Mouse (Mus musculus): ENCODE results near the gene Repin1.
A peak's percentile ranks its signal among the peaks of the same experiment; 100 is the strongest.

The Repin1 gene

DNA sequence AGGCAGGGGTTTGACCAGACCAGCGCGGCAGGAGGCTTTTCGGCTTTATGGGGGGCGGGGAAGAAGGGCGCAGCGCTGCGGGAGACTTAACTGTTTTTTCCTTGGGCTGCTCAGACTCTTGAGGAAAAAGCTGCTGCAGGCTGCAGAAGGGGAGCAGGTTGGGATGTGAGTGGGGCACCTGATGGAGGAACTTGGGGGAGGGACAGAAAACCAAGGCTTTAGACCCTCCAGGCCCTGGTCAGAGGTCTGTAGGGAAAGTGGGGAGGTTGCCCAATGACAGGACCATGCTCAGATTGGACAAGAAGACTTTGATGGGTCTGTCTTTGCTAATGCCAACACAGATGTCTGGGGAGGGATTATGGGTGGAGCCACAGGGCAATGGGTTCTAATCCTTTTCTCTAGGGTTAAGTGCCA lies 33.8 kb downstream of the Repin1 start:
- peak; percentile 55 for DNase-seq

DNA sequence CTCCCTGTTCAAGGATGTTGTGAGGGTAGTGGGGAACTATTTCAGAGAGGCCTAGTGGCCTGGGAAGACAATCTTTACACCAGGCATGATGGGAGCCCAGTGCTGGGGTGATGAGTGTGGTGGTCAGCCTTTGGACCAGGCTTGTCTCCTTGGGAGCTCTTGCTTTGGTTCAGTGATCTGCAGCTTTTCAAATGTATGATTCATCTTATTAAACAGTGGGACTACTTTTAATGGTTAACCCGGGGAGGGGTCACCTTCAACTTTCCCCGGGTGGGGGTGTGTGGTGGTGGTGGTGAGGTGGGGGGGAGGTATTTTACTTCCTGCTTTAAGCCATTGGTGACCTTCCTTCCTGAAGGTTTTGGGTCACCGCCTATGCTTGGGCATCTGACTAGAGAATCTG lies 34.7 kb downstream of the Repin1 start:
- no peak for DNase-seq

- peak; percentile 70 for DNase-seq
These were observed 35.4 kb downstream of the Repin1 start for GRCm38 (mm10) chr6:48628808-48629660.

DNA sequence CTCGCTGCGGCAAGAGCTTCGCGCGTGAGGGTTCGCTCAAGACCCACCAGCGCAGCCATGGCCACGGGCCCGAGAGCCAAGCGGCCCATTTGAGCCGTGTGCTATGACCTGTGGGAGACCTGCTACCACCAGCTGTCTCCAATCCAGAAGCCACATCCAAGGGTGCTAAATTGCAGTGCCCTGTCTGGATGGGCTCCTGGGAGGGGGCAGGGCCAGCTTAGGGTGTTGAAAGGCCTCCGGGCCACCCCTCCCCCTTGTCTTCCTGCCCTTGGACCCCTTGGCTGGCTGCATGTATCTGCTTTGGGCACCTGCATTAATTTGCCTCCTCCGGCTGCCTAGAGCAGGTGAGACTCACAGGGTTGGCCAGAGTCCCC lies 36.0 kb downstream of the Repin1 start:
- peak; percentile 58 for DNase-seq

- no peak for DNase-seq
These were observed 37.1 kb downstream of the Repin1 start for GRCm38 (mm10) chr6:48630831-48631230.

GRCm38 (mm10) chr6:48635105-48635504 lies 41.4 kb downstream of the Repin1 start:
- no peak for DNase-seq

- DNase-seq = no peak
These were observed 42.8 kb downstream of the Repin1 start for GRCm38 (mm10) chr6:48636515-48636914.

- no peak for DNase-seq
These were observed 44.3 kb downstream of the Repin1 start for GRCm38 (mm10) chr6:48637811-48638500.

DNA sequence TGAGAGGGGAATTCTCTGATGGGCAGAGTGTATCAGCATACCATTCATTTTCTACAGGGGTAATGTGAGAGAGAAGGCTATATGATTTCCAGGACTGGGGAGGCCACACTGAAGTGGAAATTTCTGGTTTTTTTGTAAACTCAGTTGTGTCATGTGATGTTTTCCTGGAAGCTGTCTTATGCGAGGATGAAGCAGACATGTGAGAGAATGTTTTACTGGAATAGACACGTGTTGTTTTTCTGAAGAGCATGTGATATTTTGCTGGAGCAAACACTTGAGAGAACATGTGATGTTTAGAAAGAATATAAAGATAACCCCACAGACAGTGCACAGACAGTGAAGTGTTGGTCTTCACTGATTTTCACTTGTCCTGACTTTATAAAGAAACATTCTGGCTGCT lies 44.9 kb downstream of the Repin1 start:
- DNase-seq = no peak

- DNase-seq = no peak
These were observed 47.7 kb downstream of the Repin1 start for GRCm38 (mm10) chr6:48641391-48641790.

DNA sequence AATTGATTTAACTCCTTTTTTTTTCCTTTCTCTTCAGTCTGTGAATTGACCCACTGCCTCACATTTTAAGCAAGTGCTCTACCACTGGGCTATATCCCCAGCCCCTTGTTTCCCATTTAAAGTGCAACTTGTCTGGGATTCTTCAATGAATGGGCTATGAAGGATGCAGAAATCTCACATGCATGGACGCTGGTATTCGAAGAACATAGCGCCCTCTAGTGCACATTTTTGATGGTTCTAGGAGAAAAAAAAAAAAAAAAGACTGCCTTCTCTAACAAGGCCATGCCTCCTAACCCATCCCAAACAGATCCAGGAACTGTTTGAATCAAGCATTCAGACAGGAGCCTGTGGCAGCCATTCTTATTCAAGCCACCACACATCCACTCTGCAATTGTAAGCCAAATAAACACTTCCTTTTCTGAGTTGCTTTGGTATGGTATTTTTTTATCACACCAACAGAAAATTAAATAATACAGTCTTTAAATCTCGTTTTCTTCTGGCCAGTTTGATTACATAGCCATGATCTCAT lies 49.1 kb downstream of the Repin1 start:
- DNase-seq = no peak

DNA sequence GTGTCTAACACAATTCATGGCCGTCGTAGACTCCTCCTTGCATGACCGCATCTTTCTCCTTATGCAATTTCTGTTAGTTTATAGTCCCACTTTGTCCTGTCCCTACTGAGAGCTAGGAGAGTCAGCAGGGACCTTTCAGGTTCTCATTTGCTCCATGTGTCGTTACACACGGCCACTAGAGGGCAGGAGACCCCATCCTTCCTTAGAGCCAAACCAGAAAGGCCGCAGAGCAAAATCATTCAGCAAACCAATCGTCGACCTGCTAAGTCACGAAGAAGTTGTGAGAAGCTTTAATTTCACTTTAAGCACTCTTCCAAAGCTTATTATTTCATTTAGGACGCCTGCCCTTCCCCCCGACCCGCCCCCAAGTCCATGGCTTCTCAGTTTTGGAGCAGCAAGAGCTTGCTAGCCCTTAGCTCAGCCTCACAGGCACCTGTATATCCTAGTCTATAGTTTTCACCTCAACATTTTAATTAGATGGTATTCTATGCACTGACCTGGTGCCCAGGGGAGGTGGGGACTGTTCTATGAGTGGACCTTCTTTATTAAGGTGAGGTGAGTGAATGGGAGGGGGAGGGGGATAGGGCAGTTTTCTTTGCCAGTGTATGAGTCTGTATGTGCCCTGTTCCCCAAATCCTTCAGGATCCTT lies 52.1 kb downstream of the Repin1 start:
- DNase-seq = peak; percentile 45

- DNase-seq = no peak
These were observed 52.6 kb downstream of the Repin1 start for GRCm38 (mm10) chr6:48646309-48646690.

DNA sequence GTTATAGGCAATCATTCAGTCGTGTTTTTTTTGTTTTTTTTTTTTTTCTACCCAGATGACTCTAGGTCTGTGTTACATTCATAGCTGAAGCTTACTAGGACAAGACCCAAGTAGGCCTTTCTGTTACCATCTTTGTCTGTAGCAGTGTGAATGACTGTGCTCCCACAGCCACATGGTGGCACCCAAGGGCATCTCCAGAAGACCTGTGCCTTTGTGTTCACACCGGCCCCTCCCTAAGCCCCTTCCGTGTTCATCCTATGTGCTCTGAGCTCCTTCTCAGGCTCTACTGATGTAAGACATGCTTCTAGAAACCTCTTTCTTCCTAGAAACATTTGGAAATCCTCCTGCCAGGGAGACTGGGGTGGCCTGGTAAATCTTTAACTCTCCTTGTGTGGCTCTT lies 53.3 kb downstream of the Repin1 start, which contains the start of gene Gimap8:
Gene Gimap8 (plus strand): TSS at position 240 of the 400 bp plus-strand sequence.
- DNase-seq = no peak

DNA sequence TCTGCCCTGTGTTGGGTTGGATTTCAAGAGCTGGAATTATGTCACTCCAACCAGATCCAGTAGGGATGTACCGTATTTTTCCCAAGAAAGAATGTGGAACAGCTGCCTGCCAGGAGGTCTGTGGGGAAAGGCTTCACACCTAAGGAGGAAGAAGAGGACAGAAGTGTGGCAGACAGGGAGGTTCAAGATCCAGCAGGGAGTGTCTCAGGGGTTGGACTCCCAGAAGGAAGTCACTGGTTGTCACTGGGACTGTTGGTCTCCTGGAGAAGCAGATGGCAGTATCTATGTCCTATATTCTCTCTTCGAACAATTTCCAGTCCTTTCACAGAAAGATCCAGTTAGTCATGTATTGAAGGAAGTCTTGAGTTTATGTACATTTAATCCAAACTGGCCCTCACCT lies 53.9 kb downstream of the Repin1 start:
- DNase-seq = no peak

All from cerebellum, adult 9-11 months (tissue).